Comparison of ENCODE assay signal across 8 mouse cellular contexts in genomic region chr5:142962444-142962961, GRCm38 (mm10). TPM values are rescaled to one million over a fixed set of nuclear protein-coding genes. Genes with fewer than 3 reads are reported as not detected.
DNase-seq lines count a peak whose midpoint lies in the region; ATAC-seq and TF ChIP-seq lines count a peak whose summit lies in the region.

No protein-coding gene starts in this region.

- H3K36me3 ChIP-seq in kidney, adult 2 months (ENCODE audit: control insufficient read depth, insufficient read depth, low read length), result no peaks in the 10 kb centered on the region
- peaks cover 56% of the 10 kb centered on the region for H3K36me3 ChIP-seq in embryonic facial prominence, embryonic 10.5 days (replicated peaks)
- peaks cover 7% of the 10 kb centered on the region; the same call in 1 of the 2 replicates for H3K36me3 ChIP-seq in intestine, embryonic 15.5 days
- peaks cover 8% of the 10 kb centered on the region; the same call in 1 of the 2 replicates for H3K36me3 ChIP-seq in midbrain, embryonic 11.5 days (ENCODE audit: control insufficient read depth, insufficient read depth, low read length)

- ATAC-seq in intestine, embryonic 15.5 days, result peak; percentile 5
- ATAC-seq in midbrain, embryonic 11.5 days (ENCODE audit: low FRiP score), result no peak

- H3K4me1 ChIP-seq in kidney, adult 2 months (ENCODE audit: control insufficient read depth, insufficient read depth, low read length), result no peaks in the 10 kb centered on the region
- H3K4me1 ChIP-seq in embryonic facial prominence, embryonic 10.5 days, result peaks cover 52% of the 10 kb centered on the region
- H3K4me1 ChIP-seq in intestine, embryonic 15.5 days (replicated peaks), result peaks cover 28% of the 10 kb centered on the region
- peaks cover 27% of the 10 kb centered on the region for H3K4me1 ChIP-seq in midbrain, embryonic 11.5 days (ENCODE audit: control insufficient read depth, insufficient read depth, low read length)

- peak; percentile 31 for DNase-seq in kidney, adult 2 months
- no peak for DNase-seq in kidney, adult 11 months
- DNase-seq in embryonic facial prominence, embryonic 10.5 days (ENCODE audit: low spot score), result no peak
- DNase-seq in midbrain, embryonic 11.5 days (ENCODE audit: low spot score, missing footprints), result no peak
- DNase-seq in ovary, adult 18-20 months (ENCODE audit: low spot score), result no peak
- no peak for DNase-seq in layer of hippocampus, postnatal 36 days
- DNase-seq in gastrocnemius, postnatal 14 days, result no peak

- H3K4me3 ChIP-seq in kidney, adult 2 months (ENCODE audit: insufficient read depth, low read depth, low read length), result peak overlapping the region; percentile 60
- H3K4me3 ChIP-seq in embryonic facial prominence, embryonic 10.5 days, result peak overlapping the region; percentile 78
- H3K4me3 ChIP-seq in intestine, embryonic 15.5 days (replicated peaks), result peak overlapping the region; percentile 59
- H3K4me3 ChIP-seq in midbrain, embryonic 11.5 days (ENCODE audit: low read depth, low read length), result peak overlapping the region; percentile 91

- peak overlapping the region; percentile 83 for H3K9ac ChIP-seq in intestine, embryonic 15.5 days
- peak overlapping the region; percentile 98 for H3K9ac ChIP-seq in midbrain, embryonic 11.5 days (ENCODE audit: low read length)

- H3K27me3 ChIP-seq in kidney, adult 2 months (replicated peaks; ENCODE audit: control insufficient read depth, insufficient read depth, low read length), result peaks cover 4% of the 10 kb centered on the region; the same call in 1 of the 2 replicates
- H3K27me3 ChIP-seq in embryonic facial prominence, embryonic 10.5 days (replicated peaks; ENCODE audit: low read depth, poor library complexity, severe bottlenecking), result peaks cover 17% of the 10 kb centered on the region
- peaks cover 4% of the 10 kb centered on the region; the same call in 1 of the 2 replicates for H3K27me3 ChIP-seq in intestine, embryonic 15.5 days (replicated peaks)
- no peaks in the 10 kb centered on the region for H3K27me3 ChIP-seq in midbrain, embryonic 11.5 days (ENCODE audit: control insufficient read depth, insufficient read depth, low read length)

- peak overlapping the region; percentile 90 for H3K4me2 ChIP-seq in intestine, embryonic 15.5 days (replicated peaks)
- peak overlapping the region; percentile 91 for H3K4me2 ChIP-seq in midbrain, embryonic 11.5 days

- H3K27ac ChIP-seq in kidney, adult 2 months (ENCODE audit: insufficient read depth, low read depth, low read length), result peak overlapping the region; percentile 42; the same call in 1 of the 2 replicates
- peak overlapping the region; percentile 99 for H3K27ac ChIP-seq in embryonic facial prominence, embryonic 10.5 days (replicated peaks)
- peak overlapping the region; percentile 91 for H3K27ac ChIP-seq in intestine, embryonic 15.5 days
- H3K27ac ChIP-seq in midbrain, embryonic 11.5 days (ENCODE audit: low read depth, low read length), result peak overlapping the region; percentile 98

- intact Hi-C loops in gastrocnemius, postnatal 14 days (cut with DNase I; ENCODE audit: low total_unique reads), result no loop called here

- no peak for TF ChIP-seq CTCF in kidney, adult 2 months (conservative IDR thresholded peaks at IDR 0.05; ENCODE audit: insufficient read depth, insufficient read length, low read depth, low read length)

- 29% methylated on average over 11 of the region's 11 CpGs for WGBS in kidney, adult 2 months
- 2% methylated on average over 11 of the region's 11 CpGs for WGBS in embryonic facial prominence, embryonic 10.5 days
- WGBS in intestine, embryonic 15.5 days, result 2% methylated on average over 11 of the region's 11 CpGs
- 1% methylated on average over 11 of the region's 11 CpGs for WGBS in midbrain, embryonic 11.5 days

- H3K9me3 ChIP-seq in embryonic facial prominence, embryonic 10.5 days, result no peaks in the 10 kb centered on the region
- H3K9me3 ChIP-seq in intestine, embryonic 15.5 days, result no peaks in the 10 kb centered on the region
- H3K9me3 ChIP-seq in midbrain, embryonic 11.5 days (ENCODE audit: control insufficient read depth, low read length), result no peaks in the 10 kb centered on the region

- TF ChIP-seq POLR2A in kidney, adult 2 months (IDR thresholded peaks at IDR 0.05; ENCODE audit: low read depth, low read length), result no peak

RNA-seq across cellular contexts. Expression of gene Fscn1, which starts 2.4 kb away (rescaled TPM):
- polyA plus RNA-seq in kidney, adult 2 months (2012; rRNA removed), result 23.1 and 28.5 TPM in 2 replicates
- 759 and 790 TPM in 2 replicates for polyA plus RNA-seq in embryonic facial prominence, embryonic 10.5 days (2016; fragmentation: Nextera tagmentation; extraction: Ambion mirVana)
- 140 and 170 TPM in 2 replicates for polyA plus RNA-seq in intestine, embryonic 15.5 days (2015; fragmentation: Nextera tagmentation; extraction: Ambion mirVana)
- polyA plus RNA-seq in midbrain, embryonic 11.5 days (2014; fragmentation: Nextera tagmentation; extraction: Ambion mirVana), result 566 and 605 TPM in 2 replicates
- total RNA-seq in layer of hippocampus, postnatal 36 days (2021), result 100 to 1,000 TPM; 185 to 194 TPM
- total RNA-seq in gastrocnemius, postnatal 14 days (2021), result 10 to 100 TPM; 52.2 to 72.9 TPM

RNA-seq across cellular contexts. Expression of gene Actb, which starts 55.9 kb away (rescaled TPM):
- 2,111 and 2,511 TPM in 2 replicates for polyA plus RNA-seq in kidney, adult 2 months (2012; rRNA removed)
- polyA plus RNA-seq in embryonic facial prominence, embryonic 10.5 days (2016; fragmentation: Nextera tagmentation; extraction: Ambion mirVana), result 15,960 and 16,856 TPM in 2 replicates
- polyA plus RNA-seq in intestine, embryonic 15.5 days (2015; fragmentation: Nextera tagmentation; extraction: Ambion mirVana), result 14,579 and 17,104 TPM in 2 replicates
- polyA plus RNA-seq in midbrain, embryonic 11.5 days (2014; fragmentation: Nextera tagmentation; extraction: Ambion mirVana), result 14,142 and 15,094 TPM in 2 replicates
- total RNA-seq in layer of hippocampus, postnatal 36 days (2021), result 1,000 to 10,000 TPM; 3,215 to 3,370 TPM
- total RNA-seq in gastrocnemius, postnatal 14 days (2021), result 1,000 to 10,000 TPM in 1 of 2 experiments, 100 to 1,000 TPM in 1; 856 to 1,248 TPM

Comparison
In these comparisons a context has a peak if more than half of its experiments do, and no peak if none do; other contexts are left out.
1. H3K27ac ChIP-seq: peak in every context shown above with its lines; median percentile 99 in embryonic facial prominence, embryonic 10.5 days; 98 in midbrain, embryonic 11.5 days; 91 in intestine, embryonic 15.5 days; 42 in kidney, adult 2 months.